Mouse (Mus musculus) T-helper 1 cell (primary cell): Measurements from ENCODE around the gene Ttc4.

ENCODE experiments used
- in situ Hi-C: fragments of 300-600 bp; cut with MboI, MseI; formaldehyde crosslinking; loops from one replicate; pipeline ENCODE4 v1.15.1; 2025; ENCODE audit warnings: high pct_unique_total_duplicates

Ttc4 gene

DNA sequence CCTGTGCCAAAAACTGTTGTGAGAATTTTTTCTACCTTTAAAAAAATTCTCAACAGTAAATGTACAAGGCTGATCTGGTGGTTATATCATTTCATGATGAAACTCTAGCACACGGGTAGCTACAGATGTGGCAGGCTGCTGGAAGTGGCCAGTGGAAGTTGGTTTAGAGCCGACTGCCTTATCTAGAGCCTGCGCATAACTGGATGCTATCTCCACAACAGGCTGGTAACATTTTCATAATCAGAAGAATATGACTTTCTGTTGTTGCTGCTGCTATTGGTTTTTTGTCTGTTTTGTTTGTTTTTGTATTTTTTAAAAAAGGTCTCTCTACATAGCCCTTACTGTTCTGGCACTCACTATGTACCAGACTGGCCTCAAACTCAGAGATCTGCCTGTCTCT is 26.2 kb downstream of the Ttc4 start:
- in situ Hi-C loops = no loop called here

DNA sequence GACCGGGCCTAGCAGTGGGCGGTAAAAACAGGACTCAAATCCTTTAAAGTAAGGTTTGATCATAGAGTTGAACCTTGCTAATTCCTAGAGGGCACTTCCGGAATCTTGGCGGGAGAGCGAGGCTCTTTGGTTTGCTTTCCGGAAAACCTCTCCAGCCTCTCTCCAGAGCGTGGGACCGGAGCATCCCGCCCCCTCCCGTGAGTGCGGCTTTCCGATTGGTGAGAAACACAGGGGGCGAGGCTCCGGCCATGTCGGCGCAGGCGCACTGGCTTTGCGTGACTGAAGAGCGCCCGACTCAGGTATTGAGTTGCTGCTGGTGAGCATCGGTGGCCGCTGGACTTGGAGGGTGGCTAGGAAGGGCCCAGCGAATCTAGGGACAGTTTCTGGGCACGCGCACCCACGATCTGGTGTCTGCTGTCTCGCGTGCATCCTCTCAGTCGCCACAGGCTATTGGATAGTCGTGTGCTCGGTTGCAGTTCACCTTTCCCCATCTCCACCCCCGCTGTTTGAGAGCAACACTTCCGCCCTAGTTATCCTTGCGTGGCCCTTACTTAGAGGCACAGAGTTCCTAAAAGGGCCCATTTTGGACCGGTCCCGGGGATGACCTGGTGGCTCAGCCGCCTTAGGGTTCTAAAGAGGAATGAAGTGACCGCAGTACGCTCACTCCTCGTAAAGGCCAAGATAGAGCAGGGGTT is 27.8 kb downstream of the Ttc4 start, which contains the start of gene Pars2:
Pars2 (plus strand) TSS at position 237 of the 695 bp plus-strand sequence.
- in situ Hi-C loops = no loop called here

DNA sequence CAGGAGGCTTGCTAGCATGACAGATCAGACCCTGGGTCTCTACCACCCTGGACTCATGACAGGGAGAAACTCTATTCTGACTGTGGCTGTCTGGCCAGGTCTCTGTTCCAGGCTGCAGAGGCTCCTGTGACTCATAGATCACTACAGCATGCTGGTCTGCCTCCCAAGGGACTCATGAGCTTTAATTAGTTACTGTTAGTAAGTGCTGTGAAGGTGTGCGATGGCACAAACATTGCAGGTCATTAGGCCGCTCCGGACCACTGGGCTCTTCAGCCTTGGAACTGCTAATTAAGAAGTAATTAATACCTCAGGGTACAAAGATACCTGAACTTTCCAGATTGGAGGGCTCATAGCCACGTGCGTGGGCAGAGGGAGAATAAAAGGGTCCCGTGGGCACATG is 31.6 kb downstream of the Ttc4 start:
- in situ Hi-C loops = no loop called here

DNA sequence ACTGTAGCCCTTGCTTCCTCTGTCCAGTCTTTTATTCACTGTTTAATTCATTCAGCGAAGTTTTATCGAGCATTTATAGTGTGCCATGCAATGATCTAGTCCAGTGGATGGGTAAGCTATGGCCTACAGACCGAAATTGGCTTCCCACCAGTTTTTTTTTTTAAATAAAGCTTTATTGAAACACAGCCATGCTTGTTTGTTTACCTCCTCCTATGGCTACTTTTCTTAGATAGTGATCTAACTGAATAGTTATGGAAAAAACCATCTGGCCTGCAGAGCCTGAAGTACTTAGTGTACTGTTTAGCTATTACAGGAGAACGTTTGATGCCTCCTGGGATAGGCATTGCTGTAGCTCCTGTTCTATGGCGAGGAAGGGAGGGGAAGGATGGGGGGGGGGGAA is 32.9 kb downstream of the Ttc4 start:
- in situ Hi-C loops = no loop called here

GRCm38 (mm10) chr4:106644218-106644610 is 34.5 kb downstream of the Ttc4 start:
- in situ Hi-C loops = no loop called here

GRCm38 (mm10) chr4:106643483-106644217 is 35.1 kb downstream of the Ttc4 start:
- in situ Hi-C loops = no loop called here

DNA sequence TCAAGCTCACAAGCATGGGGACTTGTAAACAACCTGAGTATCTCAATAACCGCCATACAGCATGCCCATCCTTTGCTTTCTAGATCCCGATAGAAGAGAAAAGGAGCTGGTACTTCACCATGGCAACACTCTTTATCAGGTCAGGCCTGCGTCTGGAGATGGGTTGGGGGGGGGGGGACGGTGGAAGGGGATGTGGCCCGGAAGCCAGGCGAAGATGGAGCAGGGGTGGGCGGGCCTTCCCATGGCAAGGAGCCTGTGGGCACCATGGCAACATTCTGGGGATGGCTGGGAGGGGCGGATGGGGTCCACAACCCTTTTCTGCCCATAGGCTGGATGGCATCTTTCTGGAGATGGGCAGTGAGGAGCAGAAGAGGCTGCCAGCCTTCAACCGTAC is 44.7 kb downstream of the Ttc4 start:
- in situ Hi-C loops = no loop called here

DNA sequence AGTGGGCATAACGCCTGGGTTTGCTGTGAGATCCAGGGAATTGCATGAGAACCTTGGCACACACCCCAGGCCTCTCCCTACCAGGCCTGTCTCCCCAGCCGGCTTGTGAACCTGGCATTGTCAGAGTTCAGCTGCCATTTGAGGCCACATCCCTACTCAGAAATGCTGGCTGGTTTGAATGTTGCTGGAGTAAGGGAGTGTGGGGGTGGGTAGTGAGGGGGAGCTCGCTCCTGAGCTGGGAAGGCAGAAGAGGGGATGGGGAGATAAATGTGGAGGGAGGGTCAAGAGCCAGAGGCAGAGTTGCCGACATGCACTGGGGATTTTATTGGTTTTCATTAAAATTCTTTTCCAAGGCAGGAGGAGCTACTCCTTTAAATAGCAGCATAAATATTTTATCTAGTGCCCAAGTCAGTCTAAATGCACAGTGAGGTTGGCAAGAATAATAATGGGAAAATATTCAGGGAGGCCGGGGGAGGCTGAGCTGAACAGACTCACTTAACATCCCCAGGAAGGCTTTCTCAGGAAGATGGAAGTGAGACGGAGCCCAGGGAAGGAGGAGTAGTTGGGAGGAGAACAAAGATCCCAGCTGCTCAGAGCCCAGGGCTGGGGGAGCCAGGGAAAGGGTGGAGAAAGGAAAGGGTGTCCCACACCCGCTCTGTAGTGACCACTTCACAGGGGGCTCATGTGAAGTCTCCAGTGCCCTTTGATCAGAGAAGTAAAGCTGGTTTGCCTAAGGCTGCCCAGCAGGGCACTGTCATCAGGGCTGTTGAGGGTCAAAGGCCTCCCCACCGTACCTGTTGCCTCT is 45.3 kb downstream of the Ttc4 start:
- in situ Hi-C loops = no loop called here

DNA sequence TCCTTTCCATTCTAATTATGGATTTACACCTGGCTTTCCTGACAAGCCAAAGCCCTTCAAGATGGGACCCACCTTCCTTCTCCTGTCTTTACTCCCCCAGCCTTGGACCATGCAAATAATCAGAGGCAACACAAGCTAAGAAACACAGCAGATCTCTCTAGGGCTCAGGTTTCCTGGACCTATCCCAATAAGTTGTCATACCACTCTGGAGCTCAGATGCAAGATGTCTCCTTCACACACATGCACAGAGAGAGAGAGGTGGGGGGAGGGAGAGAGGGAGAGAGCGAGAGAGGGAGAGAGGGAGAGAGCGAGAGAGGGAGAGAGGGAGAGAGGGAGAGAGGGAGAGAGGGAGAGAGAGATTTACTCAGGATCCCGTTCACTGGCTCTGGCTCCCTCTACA is 46.4 kb downstream of the Ttc4 start:
- in situ Hi-C loops = no loop called here

DNA sequence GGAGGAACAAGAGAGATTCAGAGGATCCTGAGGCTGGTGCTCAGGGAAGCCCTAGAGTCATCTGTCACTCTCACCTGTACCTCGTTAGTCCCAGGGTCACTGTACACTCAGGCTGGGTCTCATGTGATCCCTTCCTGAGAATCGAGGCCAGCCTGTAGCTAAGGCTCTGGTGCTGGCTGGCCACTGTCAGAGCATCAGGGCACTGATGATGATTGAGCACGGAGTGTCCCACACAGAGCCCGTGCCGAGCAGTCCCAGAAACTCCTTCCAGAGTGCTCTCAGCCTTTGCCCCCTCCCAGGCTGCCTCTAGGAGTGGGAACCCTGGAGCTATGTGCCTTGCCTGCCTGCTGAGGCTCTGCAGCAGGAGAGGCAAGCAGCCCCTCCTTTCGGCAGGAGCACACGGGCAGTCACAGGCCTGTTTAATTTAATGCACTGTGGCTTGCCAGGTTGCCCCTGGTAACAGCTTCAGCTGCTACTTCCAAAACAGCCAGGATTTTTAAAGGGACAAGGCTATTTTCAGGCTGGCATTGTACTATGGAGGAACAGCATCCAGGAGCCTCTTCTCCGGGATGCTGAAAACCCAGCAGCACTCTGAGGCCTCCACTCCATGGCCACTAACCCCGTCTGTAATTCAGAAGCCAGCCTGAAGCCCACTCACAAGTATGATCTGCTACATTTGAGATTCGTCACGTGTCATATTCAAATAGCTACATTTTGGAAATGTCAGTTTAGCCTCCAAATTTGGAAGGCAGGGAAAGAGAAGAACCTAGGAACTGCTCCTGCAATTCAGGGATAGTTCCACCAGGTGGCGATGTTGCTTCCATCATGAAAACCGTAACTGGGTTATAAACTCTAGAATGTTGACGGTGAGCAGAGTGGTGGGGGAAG is 48.2 kb downstream of the Ttc4 start:
- in situ Hi-C loops = no loop called here

DNA sequence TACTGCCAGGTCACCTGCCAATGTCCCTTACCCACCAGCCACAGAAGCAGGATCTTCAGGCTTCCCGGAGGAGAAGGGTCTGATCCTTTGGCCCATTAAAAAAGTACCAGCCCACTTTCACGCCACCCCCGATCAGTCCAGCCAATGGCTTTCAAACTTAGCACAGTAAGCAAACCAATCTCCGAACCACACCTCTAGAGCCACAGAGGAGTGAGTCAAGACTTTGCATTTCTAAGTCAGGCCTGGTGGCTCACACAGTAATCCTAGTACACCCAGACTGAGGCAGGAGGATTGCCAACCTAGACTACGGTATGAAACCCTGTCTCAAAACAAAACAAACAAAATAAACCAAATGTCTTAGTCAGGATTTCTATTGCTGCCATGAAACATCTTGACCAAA is 49.4 kb downstream of the Ttc4 start:
- in situ Hi-C loops = loop anchor here (5.0 kb wide), 1 partner anchor 78 kb away; no protein-coding TSS in a partner anchor

DNA sequence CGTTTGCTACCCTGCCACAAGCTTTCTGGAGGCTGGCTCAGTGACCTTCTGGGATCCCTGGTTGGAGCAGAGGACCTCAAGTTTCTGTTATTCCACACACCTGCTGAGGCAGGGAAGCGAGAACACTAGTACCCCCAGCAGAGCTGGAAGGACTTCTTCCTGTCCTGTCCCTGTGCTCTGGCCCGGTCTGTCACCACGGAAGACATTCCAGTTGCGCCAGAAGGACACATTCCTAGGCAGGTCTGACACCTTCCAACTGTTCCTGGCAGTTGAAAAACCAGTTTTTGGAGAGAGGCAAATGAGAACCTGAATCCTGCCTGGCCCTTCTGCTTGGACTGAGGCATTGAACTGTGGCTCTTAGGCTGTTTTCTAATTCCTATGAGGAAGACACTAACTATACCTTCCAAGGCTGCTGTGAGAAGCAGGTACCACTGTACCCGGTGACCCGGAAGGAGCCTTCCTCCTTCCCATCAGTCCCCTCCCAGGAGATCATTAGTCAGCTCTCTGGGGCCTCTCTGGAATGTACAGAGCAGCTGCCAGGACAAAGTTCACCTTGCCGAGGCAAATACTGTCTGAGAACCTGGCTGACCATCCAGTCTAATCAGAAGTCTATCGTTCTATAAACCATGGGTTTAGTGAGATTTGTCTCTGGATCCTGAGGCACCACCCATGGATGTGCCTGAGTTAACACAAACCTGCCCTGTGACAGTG is 49.9 kb downstream of the Ttc4 start:
- in situ Hi-C loops = loop anchor here (5.0 kb wide), 1 partner anchor 78 kb away; no protein-coding TSS in a partner anchor

- in situ Hi-C loops = loop anchor here (5.0 kb wide), 1 partner anchor 79 kb away; no protein-coding TSS in a partner anchor
Observed at GRCm38 (mm10) chr4:106627809-106628208, 50.9 kb downstream of the Ttc4 start.

- in situ Hi-C loops = no loop called here
Observed at GRCm38 (mm10) chr4:106624271-106624670, 54.5 kb downstream of the Ttc4 start.

GRCm38 (mm10) chr4:106622712-106623111 is 56.0 kb downstream of the Ttc4 start:
- in situ Hi-C loops = no loop called here

DNA sequence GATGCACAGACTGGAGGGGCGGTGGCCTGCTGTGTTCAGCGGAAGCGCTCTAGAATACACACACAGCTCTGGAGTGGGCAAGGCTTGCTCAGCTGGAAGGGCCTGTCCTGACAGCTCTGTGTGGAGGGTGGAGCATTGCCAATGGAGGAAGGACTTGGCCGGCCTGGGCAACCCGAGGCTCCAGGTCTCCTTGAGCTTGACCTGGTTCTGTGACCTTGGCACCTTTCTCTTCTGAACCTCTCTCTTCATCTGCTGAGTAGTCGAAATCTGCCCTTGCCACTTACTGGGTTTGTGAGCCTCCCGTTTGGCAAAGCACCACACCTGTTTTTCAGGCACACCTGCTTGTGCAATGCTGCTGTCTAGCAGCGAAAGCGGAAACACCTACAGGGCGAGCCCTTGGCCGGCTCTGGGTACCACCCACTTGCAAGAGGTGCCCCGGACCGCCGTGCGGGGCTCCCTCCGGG is 56.7 kb downstream of the Ttc4 start, which contains the start of gene Ttc22:
Ttc22 (plus strand) TSS at position 403 of the 464 bp plus-strand sequence.
- in situ Hi-C loops = no loop called here

DNA sequence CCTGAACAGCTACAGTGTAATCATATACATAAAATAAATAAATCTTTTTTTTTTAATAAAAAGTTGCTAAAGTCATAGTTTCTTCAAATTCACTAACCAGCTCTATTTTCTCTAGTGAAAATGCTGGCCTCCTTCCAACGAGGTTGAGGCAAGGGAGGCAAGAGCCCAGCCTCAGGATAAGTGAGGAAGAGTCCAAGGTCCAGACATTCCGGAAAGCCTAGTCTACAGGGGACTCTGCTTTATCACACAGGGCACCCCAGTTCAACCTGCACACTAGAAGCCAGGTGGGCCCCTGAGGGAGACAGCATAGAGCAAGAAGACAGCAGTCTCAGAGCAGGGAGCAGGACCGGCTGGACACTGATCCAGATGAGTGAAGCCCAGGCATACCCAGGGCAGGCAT is 57.3 kb downstream of the Ttc4 start:
- in situ Hi-C loops = no loop called here

DNA sequence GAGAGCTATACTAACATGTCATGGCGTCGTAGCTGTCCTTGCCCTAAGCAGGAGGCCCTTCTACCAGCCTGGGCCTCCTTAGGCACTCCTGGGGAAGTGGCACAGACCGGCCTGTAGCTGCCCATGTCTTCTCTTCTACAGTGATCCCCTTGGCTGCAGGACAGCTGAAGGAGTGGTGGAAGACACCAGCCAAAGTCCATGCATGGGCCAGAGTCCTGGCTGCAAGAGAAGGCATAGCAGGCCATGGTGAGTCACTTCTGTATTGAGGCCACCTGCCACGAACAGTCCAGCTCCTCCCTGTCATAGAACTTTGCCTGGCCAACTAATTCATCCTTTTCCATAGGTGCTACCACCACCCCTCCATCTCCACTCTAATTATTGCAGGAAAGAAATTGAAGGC is 59.8 kb downstream of the Ttc4 start:
- in situ Hi-C loops = no loop called here

GRCm38 (mm10) chr4:106617056-106617455 is 61.7 kb downstream of the Ttc4 start, which contains the start of gene Lexm:
TSS of gene Lexm (minus strand) at chr4:106617241.
- in situ Hi-C loops = no loop called here

GRCm38 (mm10) chr4:106615637-106616036 is 63.1 kb downstream of the Ttc4 start:
- in situ Hi-C loops = no loop called here
